Mouse (Mus musculus): ENCODE data around the gene Mctp2.
"Not testable (repeated sequence)": the region's sequence is repeated elsewhere in the genome, so short reads cannot be mapped to it uniquely, and the experiment has no call there.

Mctp2 gene

DNA sequence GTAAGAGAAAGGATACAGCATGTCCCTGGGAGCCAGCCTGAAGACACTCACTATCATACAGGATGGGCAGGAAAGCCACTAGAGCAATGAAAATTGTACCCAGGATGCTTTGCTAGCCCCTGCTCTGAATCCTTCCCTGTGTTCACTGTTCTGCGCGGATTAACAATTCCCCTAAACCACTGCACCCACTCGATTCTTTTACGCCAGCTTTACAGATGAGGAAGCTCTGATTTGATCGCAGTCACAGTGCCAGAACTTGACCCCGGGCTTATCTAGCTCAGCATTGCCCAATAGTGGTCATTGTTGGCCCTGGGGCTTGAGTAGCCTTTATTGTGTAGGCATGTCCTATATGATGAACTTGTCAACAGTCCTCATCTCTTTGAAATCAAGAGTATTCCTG, 34.9 kb downstream of the Mctp2 start:
- DNase-seq (ENCODE audit: low read depth, low spot score) = no peak

- no peak for DNase-seq (ENCODE audit: low read depth, low spot score)
Measured at GRCm38 (mm10) chr7:72269994-72270393, 36.4 kb downstream of the Mctp2 start.

DNA sequence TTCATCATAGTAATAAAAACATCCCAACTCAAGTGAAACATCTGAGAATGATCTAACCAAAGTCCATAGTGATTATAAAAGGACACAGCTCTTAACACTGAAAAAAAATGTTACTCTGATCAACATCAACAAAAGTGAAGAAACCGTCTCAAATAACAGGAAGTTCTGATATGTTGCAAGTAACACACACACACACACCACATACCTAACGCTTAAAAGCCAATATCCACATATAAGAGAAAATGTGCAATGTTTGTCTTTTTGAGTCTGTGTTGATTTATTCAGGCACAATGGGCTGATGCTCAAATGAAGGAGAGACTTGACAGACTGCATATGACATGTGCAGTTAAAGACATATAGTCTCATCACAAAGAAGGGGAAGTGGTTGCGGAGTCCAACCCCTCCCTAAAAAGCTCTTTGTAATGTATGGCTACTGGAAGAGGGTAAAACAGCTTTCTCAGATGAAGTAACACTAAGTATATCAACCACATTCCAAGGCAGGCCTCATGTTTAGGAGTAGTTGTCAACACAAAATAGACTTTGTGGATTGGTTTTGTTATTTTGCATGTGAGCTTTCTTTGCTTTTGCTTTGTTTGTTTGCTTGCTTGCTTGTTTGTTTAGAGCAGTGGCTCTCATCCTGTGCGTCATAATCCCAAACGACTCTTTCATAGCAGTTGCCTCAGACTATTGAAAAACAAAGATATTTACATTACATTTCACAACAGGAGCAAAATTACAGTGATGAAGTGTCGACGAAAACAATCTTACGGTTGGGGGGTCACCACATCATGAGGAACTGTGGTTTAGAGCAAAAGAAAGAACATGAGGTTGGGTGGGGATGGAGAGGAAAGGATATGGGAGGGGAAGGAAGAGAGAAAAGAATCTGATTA, 45.4 kb downstream of the Mctp2 start:
- no peak for DNase-seq (ENCODE audit: low read depth, low spot score)

DNA sequence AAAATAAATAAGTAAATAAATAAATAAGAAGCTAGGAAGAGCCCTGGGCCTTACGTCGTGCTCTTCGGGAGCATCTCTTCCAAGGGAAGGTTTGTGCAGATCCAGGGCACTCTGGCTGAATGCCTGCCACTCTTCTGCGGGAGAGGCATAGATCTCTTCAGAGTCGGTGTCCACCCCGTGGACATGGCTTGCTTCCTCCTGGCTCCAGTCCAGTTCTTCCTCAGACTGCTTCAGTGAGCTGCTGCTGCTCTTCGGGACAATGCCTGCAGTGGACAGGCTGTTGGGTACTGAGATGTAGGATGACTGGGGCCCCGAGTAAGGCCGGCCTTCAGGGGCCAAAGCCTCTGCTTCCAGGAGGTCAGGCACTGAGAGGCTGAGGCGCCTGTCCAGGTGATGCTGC, 47.4 kb downstream of the Mctp2 start:
- no peak for DNase-seq (ENCODE audit: low read depth, low spot score)

DNA sequence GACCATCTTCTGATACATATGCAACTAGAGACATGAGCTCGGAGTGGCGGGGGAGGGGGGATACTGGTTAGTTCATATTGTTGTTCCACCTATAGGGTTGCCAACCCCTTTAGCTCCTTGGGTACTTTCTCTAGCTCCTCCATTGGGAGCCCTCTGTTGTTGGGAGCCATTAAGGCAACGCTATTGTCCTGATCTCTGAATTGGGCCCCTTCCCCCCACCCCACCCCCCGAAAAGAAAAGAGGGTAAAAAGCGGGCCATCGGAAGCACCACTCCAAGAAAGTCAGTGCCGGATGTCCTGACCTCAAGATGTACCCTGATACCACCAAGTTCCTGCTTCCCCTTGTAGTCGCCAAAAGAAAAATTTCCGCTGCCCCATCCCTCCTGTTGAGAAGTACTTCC, 56.1 kb downstream of the Mctp2 start:
- DNase-seq (ENCODE audit: low read depth, low spot score) = not testable (repeated sequence)

- DNase-seq (ENCODE audit: low read depth, low spot score) = no peak
Measured at GRCm38 (mm10) chr7:72241269-72241668, 65.1 kb downstream of the Mctp2 start.

- DNase-seq (ENCODE audit: low read depth, low spot score) = peak; percentile 64
Measured at GRCm38 (mm10) chr7:72239782-72240493, 66.5 kb downstream of the Mctp2 start.

DNA sequence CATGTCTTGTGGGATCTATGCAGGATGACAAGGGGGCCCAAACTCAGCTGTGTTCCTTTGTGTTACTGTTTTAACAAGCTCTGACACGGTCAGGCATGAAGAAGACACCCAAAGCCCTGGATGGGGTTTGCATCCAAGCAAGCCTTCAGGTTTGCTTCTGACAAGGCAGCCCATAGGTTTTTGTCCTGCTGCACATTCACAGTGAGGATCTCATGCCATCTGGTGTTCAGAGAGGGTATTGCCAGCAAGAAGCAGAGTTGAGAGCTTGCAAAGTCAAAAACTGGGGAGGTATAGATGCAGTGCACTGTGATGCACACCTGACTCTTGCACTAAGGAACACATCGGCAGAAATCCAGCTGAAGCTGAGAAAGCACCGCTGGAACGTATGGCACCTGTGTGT, 67.8 kb downstream of the Mctp2 start:
- peak; percentile 85 for DNase-seq (ENCODE audit: low read depth, low spot score)

GRCm38 (mm10) chr7:72234433-72234998, 71.9 kb downstream of the Mctp2 start:
- peak; percentile 72 for DNase-seq (ENCODE audit: low read depth, low spot score)

- DNase-seq (ENCODE audit: low read depth, low spot score) = no peak
Measured at GRCm38 (mm10) chr7:72231182-72231877, 75.1 kb downstream of the Mctp2 start.

- no peak for DNase-seq (ENCODE audit: low read depth, low spot score)
Measured at GRCm38 (mm10) chr7:72229925-72230324, 76.5 kb downstream of the Mctp2 start.

- DNase-seq (ENCODE audit: low read depth, low spot score) = peak; percentile 84
Measured at GRCm38 (mm10) chr7:72223558-72223957, 82.8 kb downstream of the Mctp2 start.

DNA sequence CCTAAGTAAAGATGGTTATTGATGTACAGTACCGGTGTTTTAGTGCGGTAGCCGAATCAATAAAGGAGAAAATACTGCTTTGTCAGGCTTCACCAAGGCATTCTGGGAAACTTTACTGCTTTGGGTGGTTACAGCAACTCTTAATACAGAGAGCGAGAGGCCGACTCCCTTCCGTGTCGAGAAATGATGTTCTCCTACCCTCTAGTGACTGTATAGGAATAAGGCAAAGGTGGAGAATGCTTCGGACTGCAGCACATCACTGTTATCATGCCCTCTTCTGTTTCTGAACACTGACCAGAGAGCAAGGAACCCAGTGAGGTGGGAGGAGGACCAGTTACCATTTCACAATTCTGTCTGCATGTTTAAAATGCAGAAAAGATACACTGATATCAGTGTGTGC, 83.9 kb downstream of the Mctp2 start:
- DNase-seq (ENCODE audit: low read depth, low spot score) = no peak

DNA sequence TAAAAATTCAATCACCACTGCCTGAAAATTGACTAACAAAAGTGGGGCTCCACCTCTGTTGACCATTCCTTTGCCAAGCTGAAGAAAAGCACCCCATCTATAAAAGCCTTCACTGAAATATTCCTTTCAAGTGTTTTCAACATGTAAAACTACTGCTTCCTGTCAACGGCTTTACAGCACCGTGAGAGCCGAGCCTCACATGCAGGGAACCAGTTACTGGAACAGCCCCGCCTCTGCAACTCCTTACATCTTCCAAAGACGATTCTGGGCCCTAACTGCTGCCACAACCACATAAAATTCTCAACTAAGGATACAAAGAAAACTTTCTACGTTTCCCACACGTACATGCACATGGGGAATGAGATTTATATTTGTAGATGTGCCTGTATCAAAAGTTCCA, 88.4 kb downstream of the Mctp2 start:
- DNase-seq (ENCODE audit: low read depth, low spot score) = no peak

- DNase-seq (ENCODE audit: low read depth, low spot score) = peak; percentile 57
Measured at GRCm38 (mm10) chr7:72215563-72216215, 90.7 kb downstream of the Mctp2 start.

GRCm38 (mm10) chr7:72210201-72210600, 96.2 kb downstream of the Mctp2 start:
- no peak for DNase-seq (ENCODE audit: low read depth, low spot score)

DNA sequence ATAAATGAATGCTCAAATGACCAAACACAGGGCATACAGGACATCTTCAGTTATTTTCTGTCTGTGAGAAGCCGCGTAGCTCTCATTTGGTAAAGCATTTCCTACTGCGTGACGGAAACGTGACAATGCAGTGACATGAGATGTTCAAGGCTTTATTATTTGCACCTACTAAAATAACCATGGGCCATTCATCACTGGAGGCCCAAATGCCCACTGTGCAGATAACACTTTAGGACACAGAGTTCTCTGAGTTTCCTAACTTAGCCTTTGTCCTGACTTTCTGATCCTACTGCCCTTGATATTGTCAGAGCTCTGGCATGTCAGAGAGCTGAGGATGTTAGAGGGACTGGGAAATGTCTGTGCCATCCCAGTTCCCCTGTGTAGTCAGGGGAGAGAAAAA, 97.1 kb downstream of the Mctp2 start:
- no peak for DNase-seq (ENCODE audit: low read depth, low spot score)

DNA sequence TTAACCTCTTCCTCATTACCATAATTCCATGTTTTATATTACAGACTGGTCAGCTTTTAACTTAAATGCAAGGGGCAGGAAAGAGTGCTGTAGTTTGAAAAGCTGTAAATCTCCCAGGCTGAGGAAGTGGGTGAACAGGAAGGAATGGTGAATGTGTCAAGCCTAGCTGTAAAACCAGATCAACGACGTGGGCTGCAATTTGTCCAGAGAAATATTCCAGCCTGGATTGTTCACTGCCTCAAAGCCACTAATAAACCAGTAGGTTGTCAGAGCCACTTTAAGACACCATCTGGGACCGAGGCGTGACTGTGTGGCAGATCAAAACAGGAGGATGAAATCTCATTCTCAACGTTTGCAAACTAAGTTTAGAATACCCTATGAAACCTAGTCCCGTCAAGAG, 99.6 kb downstream of the Mctp2 start:
- peak; percentile 66 for DNase-seq (ENCODE audit: low read depth, low spot score)

- no peak for DNase-seq (ENCODE audit: low read depth, low spot score)
Measured at GRCm38 (mm10) chr7:72195709-72196108, 110.7 kb downstream of the Mctp2 start.

- no peak for DNase-seq (ENCODE audit: low read depth, low spot score)
Measured at GRCm38 (mm10) chr7:72193304-72193703, 113.1 kb downstream of the Mctp2 start.

GRCm38 (mm10) chr7:72181651-72182050, 124.8 kb downstream of the Mctp2 start:
- no peak for DNase-seq (ENCODE audit: low read depth, low spot score)

Data from forelimb bud, embryonic 11.5 days (tissue).